Mouse (Mus musculus): Measurements from ENCODE around the gene Eea1. TPM values are rescaled to one million over a fixed set of nuclear protein-coding genes. Genes with fewer than 3 reads are reported as not detected.

The Eea1 gene
- polyA plus RNA-seq, 1 experiment = 2.1 TPM

- H3K4me1 ChIP-seq (ENCODE audit: control insufficient read depth, insufficient read depth, insufficient read length) = no peaks in the 10 kb centered on the region; the same call in 1 of the 2 replicates
- no peak overlapping the region for H3K4me3 ChIP-seq (ENCODE audit: extremely low read depth, insufficient read depth, insufficient read length)
- no peak overlapping the region for H3K27ac ChIP-seq (ENCODE audit: insufficient read depth, low read length)
- no peaks in the 10 kb centered on the region for H3K36me3 ChIP-seq (ENCODE audit: control insufficient read depth, insufficient read depth, low read length)
- WGBS = 91% methylated on average over 4 of the region's 4 CpGs
- DNase-seq (ENCODE audit: low read depth in 1 of 2, low spot score in 2 of 2) = no peak
- TF ChIP-seq CTCF (IDR thresholded peaks at IDR 0.05; ENCODE audit: extremely low read depth, insufficient read depth, insufficient read length, insufficient replicate concordance) (no peak), POLR2A (IDR thresholded peaks at IDR 0.05; ENCODE audit: low read depth, low read length) (no peak)
- no peaks in the 10 kb centered on the region for H3K27me3 ChIP-seq (ENCODE audit: control insufficient read depth, insufficient read depth, low read length)
These were observed 139.4 kb downstream of the Eea1 start for GRCm38 (mm10) chr10:96079823-96080222.

- H3K4me1 ChIP-seq (ENCODE audit: control insufficient read depth, insufficient read depth, insufficient read length) = no peaks in the 10 kb centered on the region; the same call in 1 of the 2 replicates
- H3K4me3 ChIP-seq (ENCODE audit: extremely low read depth, insufficient read depth, insufficient read length) = no peak overlapping the region
- 49% methylated on average over 21 of the region's 21 CpGs for WGBS
- no peaks in the 10 kb centered on the region for H3K36me3 ChIP-seq (ENCODE audit: control insufficient read depth, insufficient read depth, low read length)
- TF ChIP-seq CTCF (IDR thresholded peaks at IDR 0.05; ENCODE audit: extremely low read depth, insufficient read depth, insufficient read length, insufficient replicate concordance) (peak; percentile 55; the same call in 1 of the 2 replicates), POLR2A (IDR thresholded peaks at IDR 0.05; ENCODE audit: low read depth, low read length) (no peak)
- H3K27me3 ChIP-seq (ENCODE audit: control insufficient read depth, insufficient read depth, low read length) = no peaks in the 10 kb centered on the region
- no peak overlapping the region for H3K27ac ChIP-seq (ENCODE audit: insufficient read depth, low read length)
- peak; percentile 15 to 34 for DNase-seq (ENCODE audit: low read depth in 1 of 2, low spot score in 2 of 2)
These were observed 140.3 kb downstream of the Eea1 start for GRCm38 (mm10) chr10:96080440-96081381.

- no peak for DNase-seq (ENCODE audit: low read depth in 1 of 2, low spot score in 2 of 2)
- Histone ChIP-seq H3K4me3 (ENCODE audit: extremely low read depth, insufficient read depth, insufficient read length) (no peak overlapping the region), H3K36me3 (ENCODE audit: control insufficient read depth, insufficient read depth, low read length) (no peaks in the 10 kb centered on the region), H3K27me3 (ENCODE audit: control insufficient read depth, insufficient read depth, low read length) (no peaks in the 10 kb centered on the region), H3K27ac (ENCODE audit: insufficient read depth, low read length) (no peak overlapping the region), H3K4me1 (ENCODE audit: control insufficient read depth, insufficient read depth, insufficient read length) (no peaks in the 10 kb centered on the region; the same call in 1 of the 2 replicates)
- TF ChIP-seq POLR2A (IDR thresholded peaks at IDR 0.05; ENCODE audit: low read depth, low read length) = no peak
- no peak for TF ChIP-seq CTCF (IDR thresholded peaks at IDR 0.05; ENCODE audit: extremely low read depth, insufficient read depth, insufficient read length, insufficient replicate concordance)
- WGBS = 32% methylated on average over 3 of the region's 3 CpGs
These were observed 141.8 kb downstream of the Eea1 start for GRCm38 (mm10) chr10:96082203-96082602.

- TF ChIP-seq POLR2A (IDR thresholded peaks at IDR 0.05; ENCODE audit: low read depth, low read length) = no peak
- TF ChIP-seq CTCF (IDR thresholded peaks at IDR 0.05; ENCODE audit: extremely low read depth, insufficient read depth, insufficient read length, insufficient replicate concordance) = no peak
- 95% methylated on average over 1 of the region's 1 CpGs for WGBS
- no peak overlapping the region for H3K4me3 ChIP-seq (ENCODE audit: extremely low read depth, insufficient read depth, insufficient read length)
- H3K4me1 ChIP-seq (ENCODE audit: control insufficient read depth, insufficient read depth, insufficient read length) = no peaks in the 10 kb centered on the region; the same call in 1 of the 2 replicates
- H3K27ac ChIP-seq (ENCODE audit: insufficient read depth, low read length) = no peak overlapping the region
- no peaks in the 10 kb centered on the region for H3K36me3 ChIP-seq (ENCODE audit: control insufficient read depth, insufficient read depth, low read length)
- H3K27me3 ChIP-seq (ENCODE audit: control insufficient read depth, insufficient read depth, low read length) = no peaks in the 10 kb centered on the region
- no peak for DNase-seq (ENCODE audit: low read depth in 1 of 2, low spot score in 2 of 2)
These were observed 149.3 kb downstream of the Eea1 start for GRCm38 (mm10) chr10:96089744-96090143.

GRCm38 (mm10) chr10:96090388-96090787 is 149.9 kb downstream of the Eea1 start:
- no peaks in the 10 kb centered on the region for H3K36me3 ChIP-seq (ENCODE audit: control insufficient read depth, insufficient read depth, low read length)
- TF ChIP-seq POLR2A (IDR thresholded peaks at IDR 0.05; ENCODE audit: low read depth, low read length) = no peak
- TF ChIP-seq CTCF (IDR thresholded peaks at IDR 0.05; ENCODE audit: extremely low read depth, insufficient read depth, insufficient read length, insufficient replicate concordance) = no peak
- H3K4me1 ChIP-seq (ENCODE audit: control insufficient read depth, insufficient read depth, insufficient read length) = no peaks in the 10 kb centered on the region; the same call in 1 of the 2 replicates
- H3K27me3 ChIP-seq (ENCODE audit: control insufficient read depth, insufficient read depth, low read length) = no peaks in the 10 kb centered on the region
- no peak overlapping the region for H3K4me3 ChIP-seq (ENCODE audit: extremely low read depth, insufficient read depth, insufficient read length)
- no peak overlapping the region for H3K27ac ChIP-seq (ENCODE audit: insufficient read depth, low read length)
- 82% methylated on average over 3 of the region's 3 CpGs for whole genome bisulfite sequencing
- no peak for DNase-seq (ENCODE audit: low read depth in 1 of 2, low spot score in 2 of 2)

GRCm38 (mm10) chr10:96093890-96094531 is 153.6 kb downstream of the Eea1 start:
- Histone ChIP-seq H3K4me1 (ENCODE audit: control insufficient read depth, insufficient read depth, insufficient read length) (no peaks in the 10 kb centered on the region; the same call in 1 of the 2 replicates), H3K27me3 (ENCODE audit: control insufficient read depth, insufficient read depth, low read length) (no peaks in the 10 kb centered on the region), H3K4me3 (ENCODE audit: extremely low read depth, insufficient read depth, insufficient read length) (no peak overlapping the region), H3K27ac (ENCODE audit: insufficient read depth, low read length) (no peak overlapping the region), H3K36me3 (ENCODE audit: control insufficient read depth, insufficient read depth, low read length) (no peaks in the 10 kb centered on the region)
- DNase-seq (ENCODE audit: low read depth in 1 of 2, low spot score in 2 of 2) = no peak
- TF ChIP-seq POLR2A (IDR thresholded peaks at IDR 0.05; ENCODE audit: low read depth, low read length) (no peak), CTCF (IDR thresholded peaks at IDR 0.05; ENCODE audit: extremely low read depth, insufficient read depth, insufficient read length, insufficient replicate concordance) (no peak)
- 59% methylated on average over 2 of the region's 2 CpGs for WGBS
